Mouse (Mus musculus) NIH3T3 (cell line): Measurements from ENCODE around the gene Spg20.

Source experiments
- DNase-seq: peaks from one replicate; pipeline ENCODE4 v3.0.0-alpha.2; 2012; ENCODE audit warnings: low read depth

Spg20 gene

GRCm38 (mm10) chr3:55111935-55112709, at the start of gene Spg20:
Gene Spg20, plus strand, starts transcription at chr3:55112108.
- peak; percentile 96 for DNase-seq

- no peak for DNase-seq
Observed at GRCm38 (mm10) chr3:55062653-55063052, 49.3 kb upstream of the Spg20 start.

GRCm38 (mm10) chr3:55064396-55064795, 47.5 kb upstream of the Spg20 start:
- DNase-seq: peak; percentile 86

GRCm38 (mm10) chr3:55065738-55066665, 45.9 kb upstream of the Spg20 start:
- DNase-seq: no peak

GRCm38 (mm10) chr3:55066666-55067023, 45.3 kb upstream of the Spg20 start:
- DNase-seq: peak; percentile 9

GRCm38 (mm10) chr3:55067791-55068434, 44.0 kb upstream of the Spg20 start:
- no peak for DNase-seq

GRCm38 (mm10) chr3:55074576-55075293, 37.2 kb upstream of the Spg20 start:
- no peak for DNase-seq

GRCm38 (mm10) chr3:55075294-55075648, 36.6 kb upstream of the Spg20 start:
- no peak for DNase-seq

- no peak for DNase-seq
Observed at GRCm38 (mm10) chr3:55078233-55078632, 33.7 kb upstream of the Spg20 start.

GRCm38 (mm10) chr3:55079619-55080018, 32.3 kb upstream of the Spg20 start:
- DNase-seq: no peak

GRCm38 (mm10) chr3:55080055-55080454, 31.9 kb upstream of the Spg20 start:
- peak; percentile 91 for DNase-seq

GRCm38 (mm10) chr3:55084781-55085180, 27.1 kb upstream of the Spg20 start:
- no peak for DNase-seq

GRCm38 (mm10) chr3:55085716-55086115, 26.2 kb upstream of the Spg20 start:
- DNase-seq: no peak

- DNase-seq: no peak
Observed at GRCm38 (mm10) chr3:55086948-55087347, 25.0 kb upstream of the Spg20 start.

GRCm38 (mm10) chr3:55087360-55087759, 24.5 kb upstream of the Spg20 start:
- DNase-seq: peak; percentile 40

- DNase-seq: no peak
Observed at GRCm38 (mm10) chr3:55088359-55088758, 23.5 kb upstream of the Spg20 start.

- no peak for DNase-seq
Observed at GRCm38 (mm10) chr3:55088843-55089242, 23.1 kb upstream of the Spg20 start.

GRCm38 (mm10) chr3:55089291-55089690, 22.6 kb upstream of the Spg20 start:
- DNase-seq: no peak

- DNase-seq: peak; percentile 80
Observed at GRCm38 (mm10) chr3:55093161-55093560, 18.7 kb upstream of the Spg20 start.

- peak; percentile 89 for DNase-seq
Observed at GRCm38 (mm10) chr3:55095968-55096654, 15.8 kb upstream of the Spg20 start.

- no peak for DNase-seq
Observed at GRCm38 (mm10) chr3:55096655-55097005, 15.3 kb upstream of the Spg20 start.
